Mouse (Mus musculus) lung, postnatal 36 days (tissue): ENCODE data around the gene Acadvl.
A peak's percentile ranks its signal among the peaks of the same experiment; 100 is the strongest.
"Not testable (repeated sequence)": the region's sequence is repeated elsewhere in the genome, so short reads cannot be mapped to it uniquely, and the experiment has no call there.

Source experiments
- DNase-seq: peaks from one replicate; pipeline ENCODE4 v3.0.0; 2022; ENCODE audit warnings: mixed read lengths

Gene Acadvl

DNA sequence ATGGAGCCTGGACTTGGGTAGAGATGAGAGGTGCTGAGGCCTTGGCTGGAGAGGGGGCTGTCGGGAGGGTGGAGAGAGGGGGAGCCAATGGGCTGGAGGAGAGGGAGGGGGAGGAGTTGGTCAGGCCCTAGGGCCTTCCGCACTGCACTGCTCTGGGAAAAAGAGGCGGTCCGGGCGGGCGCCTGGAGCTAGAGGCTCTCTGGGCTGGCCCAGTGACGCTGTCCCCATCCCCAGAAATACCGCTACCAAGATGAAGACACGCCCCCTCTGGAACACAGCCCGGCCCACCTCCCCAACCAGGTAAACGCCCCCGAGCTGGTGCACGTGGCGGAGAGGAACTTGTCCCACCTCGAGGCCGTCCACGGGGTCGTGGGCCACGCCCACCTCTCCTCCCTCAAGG lies 11.5 kb upstream of the Acadvl start:
- DNase-seq, result peak; percentile 30

DNA sequence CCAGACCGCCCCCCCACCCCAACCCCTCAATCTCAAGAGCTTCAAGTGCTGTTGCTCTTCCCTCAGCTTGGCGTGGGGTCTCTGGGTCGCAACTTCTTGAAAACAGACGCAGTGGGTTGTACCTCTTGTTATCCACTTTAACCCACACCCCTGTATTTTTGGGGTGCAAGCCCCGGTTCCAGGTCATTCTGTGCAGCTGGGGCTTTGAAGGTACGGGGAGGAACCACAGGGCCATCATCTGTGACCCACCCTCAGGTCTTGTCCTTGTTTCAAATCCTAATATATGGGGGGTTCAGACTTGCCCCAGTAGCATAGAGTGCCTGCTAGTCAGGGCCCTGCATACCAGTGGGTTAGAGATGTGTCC lies 8.9 kb upstream of the Acadvl start:
- no peak for DNase-seq

DNA sequence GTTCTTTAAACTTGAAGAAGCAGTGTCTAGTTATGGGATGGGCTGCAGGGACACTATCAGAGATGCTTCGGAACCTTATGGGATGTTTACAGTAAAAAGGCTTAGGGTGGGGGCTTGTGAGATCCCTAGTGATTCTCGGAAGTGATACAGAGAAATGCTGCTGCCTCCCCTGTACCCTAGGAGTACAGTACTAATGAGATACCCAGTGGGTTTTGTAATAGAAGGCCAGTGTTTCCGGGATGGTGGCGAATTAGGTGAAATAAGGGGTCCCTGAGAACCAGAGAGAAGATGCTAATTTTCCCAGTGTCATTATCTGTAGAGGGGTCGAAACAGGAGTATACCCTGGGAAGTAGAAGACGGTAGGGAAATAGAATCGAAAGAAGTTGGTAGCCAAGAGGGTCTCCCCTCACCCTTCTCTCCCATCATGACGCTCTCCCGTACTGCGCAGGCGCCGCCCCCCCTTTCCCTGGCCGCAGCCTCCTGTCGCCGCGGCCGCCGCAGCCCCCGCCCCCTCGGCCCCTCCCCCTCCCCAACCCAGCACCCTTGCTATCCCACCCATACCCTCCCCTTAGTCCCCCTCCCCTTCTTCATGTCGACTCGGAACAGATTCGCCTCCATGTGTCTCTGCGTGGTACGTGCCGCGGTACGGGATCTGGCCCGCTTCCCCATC lies 8.4 kb upstream of the Acadvl start:
- DNase-seq, result no peak

DNA sequence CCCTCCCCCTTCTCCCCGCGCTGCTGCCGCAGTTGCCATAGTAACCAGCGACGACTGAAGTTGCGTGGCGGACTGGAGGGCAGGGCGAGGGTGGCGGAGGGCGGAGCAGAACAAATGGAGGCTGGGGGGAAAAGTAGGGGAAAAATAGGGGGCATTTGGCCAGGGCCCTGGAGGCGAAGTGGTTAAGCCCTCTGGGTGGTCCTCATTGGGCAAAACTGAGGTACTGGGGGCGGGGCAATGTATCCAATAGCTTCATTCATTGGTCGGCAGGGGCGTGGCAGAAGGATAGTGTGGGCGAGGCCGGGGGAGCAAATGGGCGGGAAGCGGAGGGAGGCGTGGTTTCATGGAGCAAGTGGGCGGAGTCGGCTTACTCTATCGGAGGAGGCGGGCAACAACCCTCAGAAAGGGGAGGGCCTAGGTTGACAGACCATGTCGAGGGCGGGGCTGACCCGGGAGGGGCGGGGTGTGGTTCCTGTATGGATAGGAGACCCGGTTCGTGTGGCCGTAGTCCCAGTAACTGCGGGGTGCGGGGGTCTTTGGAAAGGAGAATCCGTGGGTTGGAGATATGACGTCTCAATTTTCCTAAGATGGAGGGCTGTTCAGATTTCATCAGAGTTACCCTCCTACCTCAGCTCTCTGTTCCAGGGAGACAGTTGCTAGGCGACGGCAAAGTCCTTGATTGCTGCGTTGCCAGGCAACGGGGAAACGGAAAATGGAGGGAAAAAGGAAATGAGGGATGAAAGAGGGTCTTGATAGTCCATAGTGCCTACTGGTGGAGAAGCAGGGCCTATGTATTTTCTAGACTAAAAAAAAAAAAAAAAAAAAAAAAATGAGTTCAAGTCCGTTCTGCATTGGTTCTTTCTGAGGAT lies 6.3 kb upstream of the Acadvl start:
- peak; percentile 98 for DNase-seq

DNA sequence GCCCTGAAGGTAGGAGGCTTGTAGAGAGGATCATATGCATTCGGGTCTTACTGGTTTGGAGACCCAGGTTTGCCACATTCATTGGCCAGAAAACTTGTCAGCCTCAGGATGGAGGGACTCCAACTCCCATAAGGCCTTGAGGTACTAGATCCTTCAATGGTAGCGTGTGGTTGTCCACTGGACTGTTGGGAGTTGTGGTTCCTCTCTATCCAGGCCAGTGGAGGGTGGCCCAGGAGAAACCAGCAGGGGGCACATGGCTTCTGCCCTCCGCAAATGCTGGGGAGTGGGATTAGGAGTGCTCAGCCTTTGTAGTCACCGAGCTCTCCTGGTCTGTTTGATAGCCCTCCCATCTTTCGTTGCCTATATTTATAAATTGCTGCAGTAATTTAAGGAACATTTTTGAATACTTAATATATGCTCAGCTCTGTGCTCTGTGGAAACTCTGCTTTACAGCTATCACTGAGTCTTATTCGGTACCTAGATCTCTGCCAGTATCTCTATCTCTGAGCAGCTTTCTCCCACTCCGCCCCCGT lies 5.6 kb upstream of the Acadvl start:
- DNase-seq, result peak; percentile 91

DNA sequence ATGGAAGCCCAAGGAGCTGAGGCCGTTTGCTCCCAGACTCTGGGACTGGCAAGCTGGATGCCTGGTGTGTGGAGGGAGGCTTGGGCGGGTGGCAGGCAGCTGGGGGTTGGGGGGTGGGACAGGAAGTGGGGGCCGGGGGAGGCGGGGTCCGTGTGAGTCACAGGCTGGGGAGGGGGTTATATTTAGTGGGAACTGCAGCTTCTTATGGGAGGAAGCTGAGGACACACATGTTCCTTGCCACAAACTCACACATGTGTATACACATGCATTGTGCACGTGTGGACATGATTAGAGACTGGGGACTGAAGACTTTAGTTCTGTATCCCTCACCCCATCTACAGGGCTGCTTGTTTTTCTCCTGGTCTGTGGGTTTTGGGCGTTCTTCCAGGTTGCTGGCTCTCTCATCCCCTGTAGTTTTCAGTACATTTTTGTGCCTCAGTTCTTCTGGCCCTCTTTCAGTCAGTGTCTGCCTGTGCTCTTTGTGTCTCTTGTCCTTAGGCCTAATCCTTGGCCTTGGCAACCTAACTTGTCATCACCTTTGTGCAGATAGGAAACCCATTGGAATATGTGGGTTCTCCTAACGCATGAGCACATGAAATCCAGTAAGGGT lies 4.9 kb upstream of the Acadvl start:
- no peak for DNase-seq

DNA sequence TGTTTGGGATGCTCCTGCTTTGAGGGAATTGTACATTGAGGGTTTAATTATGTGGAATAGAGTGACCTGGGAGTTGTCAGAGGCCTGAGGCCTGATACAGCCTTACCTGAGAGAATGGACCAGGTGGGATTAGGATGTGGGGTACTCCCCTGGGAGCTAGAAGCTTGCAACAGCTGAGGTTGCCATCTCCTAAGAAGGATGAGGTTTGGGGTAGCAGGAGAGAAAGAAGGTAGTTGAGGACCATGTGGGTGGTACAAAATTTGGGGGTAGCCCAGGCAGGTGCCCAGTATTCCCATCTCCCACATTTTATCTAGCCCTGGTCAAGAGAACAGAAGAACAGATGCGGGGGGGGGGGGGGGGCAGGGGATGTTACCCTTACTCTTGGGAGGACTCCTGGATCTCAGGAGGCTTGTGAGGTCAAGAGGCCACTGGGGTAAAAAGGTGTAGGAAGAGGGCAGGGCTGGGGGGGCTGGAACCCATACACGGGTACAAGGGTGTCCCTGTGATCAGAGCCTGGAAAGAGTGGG lies 4.3 kb upstream of the Acadvl start:
- DNase-seq, result no peak

DNA sequence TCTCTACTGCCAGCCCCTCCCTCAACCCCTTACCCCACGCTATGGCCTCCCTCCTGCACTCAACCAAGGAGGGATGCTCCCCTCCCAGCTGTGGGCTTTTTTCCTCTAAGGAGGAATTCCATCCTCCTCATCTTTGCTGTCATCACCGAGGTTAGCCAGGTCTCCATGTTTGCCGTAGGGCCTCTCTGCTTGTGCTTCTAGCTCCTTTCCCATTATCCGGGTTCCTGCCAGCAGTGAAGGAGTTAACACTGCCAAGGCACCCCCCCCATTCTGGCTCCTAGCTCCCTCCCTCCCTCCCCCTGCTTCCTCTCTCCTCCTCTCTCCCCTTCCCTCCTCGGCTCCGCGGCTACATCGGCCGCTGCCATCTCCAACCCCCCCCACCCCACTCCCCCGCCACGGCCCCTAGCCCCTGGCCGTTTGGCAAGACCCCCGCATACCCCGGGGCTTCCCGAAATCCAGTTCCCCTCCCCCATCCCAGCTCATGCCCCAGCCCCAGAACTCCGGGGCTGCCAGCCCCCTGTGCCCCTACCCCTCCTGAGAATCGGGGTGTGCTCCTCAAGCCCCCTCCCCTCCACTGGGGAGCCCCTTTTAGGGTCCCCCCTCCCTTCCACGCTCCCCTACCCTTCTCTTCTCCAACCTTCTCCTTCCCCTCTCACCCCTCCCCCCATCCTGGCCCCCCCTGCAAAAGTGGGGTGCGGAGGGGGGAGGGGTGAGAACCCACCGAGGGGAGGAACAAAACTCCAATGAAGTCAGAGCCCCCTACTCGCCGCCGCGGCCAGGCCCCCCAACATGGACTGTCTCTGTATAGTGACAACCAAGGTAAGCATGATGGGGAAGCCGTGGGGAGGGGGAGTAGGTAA lies 3.1 kb upstream of the Acadvl start:
- peak; percentile 35 for DNase-seq

DNA sequence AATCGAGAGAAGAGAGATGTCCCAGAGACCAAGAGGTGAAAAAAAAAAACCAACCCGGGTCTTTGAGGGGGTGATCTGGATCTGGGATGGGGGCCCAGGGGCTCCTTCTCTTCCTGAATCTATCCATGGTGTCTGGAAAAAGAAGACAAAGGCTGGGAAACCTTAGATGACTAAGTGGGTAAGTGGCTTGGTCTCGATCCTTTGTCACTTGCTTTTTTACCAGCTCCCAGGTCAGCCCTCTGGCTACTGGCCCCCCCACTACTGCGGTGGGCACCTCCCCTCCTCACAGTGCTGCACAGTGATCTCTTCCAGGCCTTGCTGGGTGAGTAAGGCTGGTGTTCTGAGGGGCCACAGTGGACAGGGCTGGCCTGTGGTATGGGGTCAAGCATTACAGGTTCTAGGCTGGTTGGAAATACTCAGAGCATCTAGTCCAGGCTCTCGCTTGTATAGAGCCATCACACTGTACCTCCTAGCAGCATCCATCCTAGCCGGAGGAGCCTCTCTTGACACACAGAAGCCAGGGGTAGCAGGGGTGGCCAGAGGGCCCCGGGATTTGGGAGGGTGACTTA lies 2.1 kb upstream of the Acadvl start:
- DNase-seq, result no peak

DNA sequence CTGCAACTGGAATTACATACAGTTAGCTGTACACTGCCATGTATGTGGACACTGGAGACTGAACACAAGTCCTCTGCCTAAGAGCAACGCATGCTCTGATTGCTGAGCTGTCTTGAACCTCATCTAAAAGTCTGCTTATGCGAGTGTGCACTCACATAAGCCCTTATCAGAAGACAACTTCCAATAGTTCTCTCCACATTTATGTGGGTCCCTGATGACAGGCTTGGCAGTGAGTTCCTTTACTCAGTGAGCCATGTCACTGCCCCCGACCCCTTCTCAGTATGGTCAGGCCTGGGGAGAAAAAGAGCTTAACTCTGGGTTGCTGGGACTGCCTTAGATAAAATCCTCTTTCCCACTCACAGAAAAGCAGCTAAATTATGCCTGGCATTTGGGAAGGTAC lies 1.5 kb upstream of the Acadvl start, which contains the start of gene Dlg4:
Dlg4 (plus strand) TSS at position 274 of the 400 bp plus-strand sequence.
- DNase-seq, result no peak

DNA sequence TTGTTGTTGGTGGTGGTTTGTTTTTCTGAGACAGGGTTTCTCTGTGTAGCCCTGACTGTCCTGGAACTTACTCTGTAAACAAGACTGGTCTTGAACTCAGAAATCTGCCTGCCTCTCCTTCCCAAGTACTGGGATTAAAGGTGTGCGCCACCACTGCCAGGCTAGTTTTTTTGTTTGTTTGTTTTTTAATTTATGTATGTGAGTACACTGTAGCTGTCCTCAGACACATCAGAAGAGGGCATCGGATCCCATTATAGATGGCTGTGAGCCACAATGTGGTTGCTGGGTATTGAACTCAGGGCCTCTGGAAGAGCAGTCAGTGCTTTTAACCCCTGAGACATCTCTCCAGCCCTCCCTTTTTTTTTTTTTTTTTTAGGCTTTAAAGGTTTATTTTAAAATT lies 966 bp upstream of the Acadvl start:
- DNase-seq, result not testable (repeated sequence)

DNA sequence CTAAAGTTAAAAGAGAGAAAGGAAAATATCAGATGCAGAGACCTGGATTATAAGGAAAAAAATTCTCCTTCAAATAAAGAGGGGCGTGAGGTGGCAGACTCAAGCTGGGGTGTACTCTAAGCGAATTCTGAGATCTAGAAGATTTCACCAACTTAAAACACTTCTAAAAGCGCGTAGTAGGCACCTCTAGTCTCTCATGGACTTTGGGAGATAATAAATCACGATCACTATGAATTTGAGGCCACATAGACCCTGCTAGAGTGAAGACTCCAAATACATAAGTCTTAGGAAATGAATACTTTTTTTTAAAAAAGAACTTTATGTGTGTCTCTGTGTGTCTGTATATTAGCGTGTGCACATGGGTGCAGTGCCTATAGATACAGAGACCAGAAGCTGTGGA lies 466 bp upstream of the Acadvl start:
- DNase-seq, result no peak

DNA sequence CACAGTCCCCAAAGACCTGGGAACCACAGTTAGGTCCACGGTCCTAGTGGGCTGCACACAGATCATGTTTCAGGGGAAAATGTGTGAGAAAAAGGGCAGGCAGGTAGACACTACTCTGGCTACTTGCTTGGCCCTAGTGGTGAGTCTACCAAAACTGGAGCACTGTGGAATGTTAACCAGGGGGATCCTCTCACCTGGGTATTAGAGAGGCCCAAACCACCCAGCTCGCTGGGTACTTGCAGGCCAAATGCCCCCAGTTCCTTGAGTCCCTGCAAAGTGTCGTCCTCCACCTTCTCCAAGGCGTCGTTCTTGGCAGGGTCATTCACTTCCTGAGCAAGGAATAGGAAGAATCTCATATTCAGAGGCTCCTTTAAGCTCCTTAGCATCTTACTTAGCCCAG lies 1.2 kb downstream of the Acadvl start:
- DNase-seq, result no peak

DNA sequence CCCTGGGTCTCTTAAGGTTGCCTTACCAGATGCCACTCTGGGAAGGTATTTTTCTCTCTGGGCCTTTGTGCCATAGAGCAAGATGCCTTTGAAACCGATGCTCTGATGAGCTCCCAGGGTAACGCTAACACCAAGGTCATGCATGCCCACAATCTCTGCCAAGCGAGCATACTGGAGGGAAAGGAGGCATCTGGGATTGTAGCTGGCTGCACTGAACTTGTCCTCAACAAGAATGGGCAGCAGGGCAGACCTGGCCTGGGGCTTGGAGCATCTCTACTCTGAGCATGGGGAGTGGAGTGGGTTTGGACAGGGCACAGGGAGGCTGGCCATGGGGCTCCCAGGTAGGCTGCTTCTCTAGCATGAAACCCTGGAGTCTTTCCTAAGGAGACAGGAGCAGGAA lies 1.8 kb downstream of the Acadvl start:
- DNase-seq, result no peak

DNA sequence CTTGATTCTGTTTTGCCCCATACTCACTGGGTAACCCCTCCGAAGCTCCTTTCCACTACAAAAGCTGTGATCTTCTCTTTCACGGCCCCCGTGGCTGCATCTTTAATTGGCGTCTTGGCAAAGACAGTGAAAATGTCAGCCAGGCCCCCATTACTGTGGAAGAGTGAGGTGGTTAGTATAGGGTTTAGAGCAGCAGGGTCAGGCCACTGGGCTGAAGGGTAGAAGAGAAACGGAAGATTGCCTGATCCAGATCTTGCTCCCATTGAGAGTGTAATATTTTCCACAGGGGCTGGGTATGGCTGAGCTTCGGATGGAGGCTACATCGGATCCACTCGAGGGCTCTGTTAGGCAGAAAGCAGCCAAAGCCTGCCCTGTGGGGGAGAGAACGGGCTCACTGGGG lies 2.3 kb downstream of the Acadvl start:
- DNase-seq, result no peak

DNA sequence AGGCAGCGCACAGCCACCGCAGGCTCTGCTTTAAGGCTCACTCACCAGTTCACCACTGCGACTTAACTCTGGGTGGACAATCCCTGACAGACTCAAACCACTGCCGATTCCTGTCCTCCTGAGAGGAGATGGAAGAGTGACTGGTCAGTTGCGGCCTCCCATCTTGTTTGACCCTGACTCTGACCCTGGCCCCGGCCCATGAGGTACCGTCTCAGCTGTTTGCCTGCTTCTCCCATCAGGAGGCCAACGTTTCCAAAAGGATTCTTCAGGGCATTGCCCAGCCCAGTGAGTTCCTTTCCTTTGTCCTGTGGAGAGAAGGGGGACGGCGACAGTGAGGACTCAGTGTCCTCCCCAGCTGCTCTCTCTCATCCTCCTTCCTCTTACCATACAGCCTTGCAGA lies 4.2 kb downstream of the Acadvl start:
- no peak for DNase-seq

DNA sequence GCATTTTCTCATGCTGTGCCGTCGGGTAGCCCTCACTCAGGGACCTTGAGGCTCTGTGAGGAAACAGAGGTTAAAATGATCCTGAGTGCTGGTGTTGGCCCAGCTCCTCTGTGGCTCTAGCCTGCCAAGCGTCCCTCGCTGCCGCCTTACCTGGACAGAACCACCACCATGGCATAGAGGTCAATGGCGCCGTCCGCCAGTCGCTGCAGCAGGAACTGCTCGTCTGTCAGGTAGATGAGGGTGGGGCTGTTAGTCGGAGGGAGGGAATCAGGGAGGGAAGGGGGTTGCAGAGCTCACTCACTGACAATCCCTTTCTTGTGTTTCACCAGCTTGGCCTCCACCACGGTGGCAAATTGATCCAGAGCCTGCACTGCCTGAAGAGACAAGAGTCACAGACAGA lies 4.7 kb downstream of the Acadvl start:
- DNase-seq, result no peak

DNA sequence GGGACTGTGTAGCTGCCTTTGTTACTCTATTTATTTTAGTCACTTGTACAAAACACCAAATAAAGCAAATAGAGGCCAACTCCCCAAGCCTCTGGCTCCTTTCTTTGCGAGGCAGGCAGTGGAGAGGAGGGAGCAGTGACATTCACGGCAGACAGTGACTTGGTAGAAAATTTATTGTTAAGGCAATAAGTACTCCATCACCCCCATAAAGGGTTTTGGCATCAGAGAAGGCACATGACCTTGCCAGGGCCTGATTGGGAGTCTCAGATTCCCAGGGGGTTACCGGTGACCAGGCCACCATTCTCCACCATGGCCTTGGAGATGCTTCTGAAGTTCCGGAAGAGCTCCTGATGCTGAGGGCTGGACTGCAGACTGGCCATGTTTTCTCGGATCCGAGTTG lies 5.2 kb downstream of the Acadvl start:
- DNase-seq, result no peak

DNA sequence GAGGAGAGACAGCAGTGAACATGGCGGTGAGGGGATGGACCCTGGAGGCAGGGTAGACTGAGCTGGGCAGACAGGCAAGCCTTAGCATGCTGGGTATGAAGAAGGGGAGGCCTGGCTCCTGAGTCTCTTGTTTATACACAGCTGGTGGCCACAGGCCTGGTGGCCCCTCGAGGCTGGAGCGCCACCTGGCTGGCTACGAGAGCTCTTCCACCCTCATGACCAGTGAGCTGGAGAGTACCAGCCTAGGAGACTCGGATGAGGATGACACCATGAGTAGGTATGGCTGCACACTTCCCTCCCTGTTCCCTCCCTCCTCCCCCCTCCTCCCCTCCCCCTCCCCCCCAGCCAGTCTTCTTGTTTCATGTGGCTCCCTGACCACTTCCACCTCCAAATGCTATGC lies 9.7 kb downstream of the Acadvl start:
- no peak for DNase-seq

DNA sequence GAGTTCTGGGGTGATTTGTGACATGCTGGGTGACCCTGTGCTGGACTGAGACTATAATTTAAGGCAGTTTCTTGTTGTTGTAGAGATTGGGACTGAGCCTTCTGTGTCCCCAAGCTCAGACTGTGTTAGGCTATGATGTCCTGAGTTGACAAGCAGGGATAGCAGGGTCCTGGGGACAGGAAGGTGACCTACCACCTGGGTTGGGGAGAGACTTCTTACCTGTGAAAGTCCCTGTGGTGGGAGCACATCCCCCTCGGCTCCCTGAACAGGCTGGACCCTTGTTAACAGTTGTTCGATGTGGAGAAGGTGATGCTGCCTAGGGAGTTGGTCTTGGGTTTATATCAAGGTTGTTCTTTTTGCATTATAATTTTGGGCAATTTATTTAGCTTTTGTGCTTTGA lies 12.7 kb downstream of the Acadvl start:
- DNase-seq, result no peak

DNA sequence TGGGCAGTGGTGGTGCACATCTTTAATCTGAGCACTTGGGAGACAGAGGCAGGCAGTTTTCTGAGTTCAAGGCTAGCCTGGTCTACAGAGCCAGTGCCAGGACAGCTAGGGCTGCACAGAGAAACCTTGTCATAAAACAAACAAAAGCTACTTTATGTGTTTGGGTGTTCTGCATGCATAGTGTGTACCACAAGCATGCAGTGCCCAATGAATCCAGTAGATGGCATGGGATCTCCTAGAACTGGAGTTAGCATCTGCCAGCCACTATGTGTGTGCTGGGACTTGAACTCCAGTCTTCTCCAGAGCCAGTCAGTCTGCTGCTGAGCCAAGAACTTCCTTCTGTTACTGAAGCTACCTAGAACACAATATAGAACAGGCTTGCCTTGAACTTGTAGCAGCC lies 13.3 kb downstream of the Acadvl start:
- DNase-seq, result peak; percentile 74

DNA sequence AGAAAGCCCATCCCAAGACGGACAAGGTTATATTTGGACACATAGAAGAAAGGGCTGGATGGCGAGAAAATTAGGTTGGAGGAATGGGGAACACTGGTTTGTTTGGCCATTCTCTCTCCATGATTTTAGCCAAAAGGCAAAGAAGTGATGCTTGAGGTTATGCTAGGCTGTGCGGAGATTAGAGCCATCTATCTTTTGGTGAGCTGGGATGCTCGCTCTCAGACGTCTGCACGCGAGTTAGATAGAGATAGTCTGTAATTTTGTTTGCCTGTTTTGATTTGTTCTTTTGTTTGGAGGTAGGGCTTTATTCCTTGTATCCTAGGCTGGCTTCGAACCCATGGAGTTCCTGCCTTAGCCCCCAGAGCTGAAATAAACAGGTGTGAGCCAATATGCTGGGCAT lies 14.1 kb downstream of the Acadvl start:
- no peak for DNase-seq
